Mouse (Mus musculus): ENCODE data around the gene Yy2.

DNA sequence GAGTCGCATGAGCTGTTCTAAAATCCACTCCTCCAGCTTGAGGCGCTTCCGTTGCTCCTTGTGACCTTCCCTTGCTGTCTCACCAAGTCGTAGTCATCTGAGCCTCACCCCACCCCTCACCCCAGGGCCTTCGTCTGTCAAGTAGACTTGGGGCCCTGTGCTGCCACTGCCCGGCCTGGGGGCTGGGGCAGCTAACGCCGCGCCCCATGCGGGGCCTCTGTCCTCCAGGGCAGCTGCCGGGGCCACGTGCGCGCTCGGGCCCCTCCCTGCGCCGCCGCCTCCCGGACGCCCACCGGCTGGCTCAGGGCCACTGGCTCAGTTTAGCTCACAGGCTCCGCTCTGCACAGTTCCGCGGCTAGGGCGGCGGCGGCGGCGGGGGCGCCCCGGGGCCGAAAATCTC lies 44.1 kb upstream of the Yy2 start:
- TF ChIP-seq CTCF (IDR thresholded peaks at IDR 0.05; ENCODE audit: insufficient read depth, low read length): no peak
- TF ChIP-seq POLR2A (IDR thresholded peaks at IDR 0.05; ENCODE audit: borderline replicate concordance, extremely low read depth, low read depth, low read length): no peak

Measured in lung, adult 2 months (tissue).